ENCODE assay signal across 8 mouse cellular contexts in the genomic region with DNA sequence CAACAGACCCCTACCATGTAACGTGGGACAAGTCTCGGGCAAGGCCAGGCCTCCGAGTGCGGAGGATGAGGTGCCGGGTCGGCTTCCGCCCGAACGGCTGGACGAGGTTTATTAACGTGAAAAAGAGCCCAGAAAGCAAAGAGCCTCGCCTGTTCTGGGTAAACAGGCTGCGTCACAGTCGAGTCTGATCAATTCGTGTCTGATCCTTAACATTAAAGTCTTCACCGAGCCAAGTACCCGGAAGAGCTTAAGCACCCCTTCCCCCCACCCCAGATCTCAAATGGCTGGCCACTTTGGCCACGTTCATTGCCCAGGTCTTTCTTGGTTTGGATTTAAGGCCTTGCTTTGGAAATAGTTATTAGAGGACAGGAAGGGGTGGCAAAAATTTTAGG. TPM values are rescaled to one million over a fixed set of nuclear protein-coding genes. Genes with fewer than 3 reads are reported as not detected.
DNase-seq lines count a peak whose midpoint lies in the region; ATAC-seq and TF ChIP-seq lines count a peak whose summit lies in the region.

No protein-coding gene starts in this region.

- peak overlapping the region; percentile 66 for H3K4me2 ChIP-seq in limb, embryonic 14.5 days (replicated peaks; ENCODE audit: low read depth, low read length, severe bottlenecking)

- under 1% methylated on average over 18 of the region's 18 CpGs for WGBS in cerebellum, adult 2 months
- WGBS in thymus, adult 2 months, result under 1% methylated on average over 18 of the region's 18 CpGs
- under 1% methylated on average over 18 of the region's 18 CpGs for WGBS in limb, embryonic 14.5 days

- H3K4me3 ChIP-seq in cerebellum, adult 2 months (replicated peaks; ENCODE audit: insufficient read depth, low read depth, low read length), result peak overlapping the region; percentile 60
- H3K4me3 ChIP-seq in thymus, adult 2 months (ENCODE audit: control insufficient read depth, insufficient read depth, low read length), result peak overlapping the region; percentile 96
- H3K4me3 ChIP-seq in limb, embryonic 14.5 days (replicated peaks; ENCODE audit: low read length), result peak overlapping the region; percentile 98

- no peaks in the 10 kb centered on the region for H3K9me3 ChIP-seq in limb, embryonic 14.5 days (ENCODE audit: control insufficient read depth, low read length)

- peak overlapping the region; percentile 99 for H3K9ac ChIP-seq in limb, embryonic 14.5 days (ENCODE audit: low read depth, low read length, severe bottlenecking)

- ATAC-seq in limb, embryonic 14.5 days (ENCODE audit: low FRiP score, low read depth), result no peak

- DNase-seq in cerebellum, adult 2 months, result no peak
- DNase-seq in cerebellum, adult 11 months, result no peak
- no peak for DNase-seq in thymus, adult 2 months
- no peak for DNase-seq in thymus, postnatal 4 days
- DNase-seq in limb, embryonic 14.5 days (ENCODE audit: low spot score), result no peak
- DNase-seq in layer of hippocampus, postnatal 14 days (ENCODE audit: low spot score in 2 of 2), result no peak
- no peak for DNase-seq in frontal cortex, postnatal 36 days (ENCODE audit: low spot score in 2 of 2)
- no peak for DNase-seq in layer of hippocampus, adult 11-12 months (ENCODE audit: low spot score)

- no peak for TF ChIP-seq POLR2A in cerebellum, adult 2 months (IDR thresholded peaks at IDR 0.05; ENCODE audit: borderline replicate concordance, insufficient read depth, low read length)
- no peak for TF ChIP-seq POLR2A in thymus, adult 2 months (IDR thresholded peaks at IDR 0.05; ENCODE audit: control insufficient read depth, extremely low read depth, insufficient read depth, low read length, poor library complexity)
- TF ChIP-seq POLR2A in limb, embryonic 14.5 days (IDR thresholded peaks at IDR 0.05; ENCODE audit: borderline replicate concordance, extremely low read depth, insufficient read depth, insufficient read length), result no peak

- TF ChIP-seq CTCF in cerebellum, adult 2 months (IDR thresholded peaks at IDR 0.05; ENCODE audit: borderline replicate concordance, insufficient read depth, low read depth, low read length), result no peak
- no peak for TF ChIP-seq CTCF in thymus, adult 2 months (IDR thresholded peaks at IDR 0.05; ENCODE audit: borderline replicate concordance, control insufficient read depth, extremely low read depth, insufficient read depth, low read length, poor library complexity)

- H3K27me3 ChIP-seq in cerebellum, adult 2 months (ENCODE audit: control insufficient read depth, insufficient read depth, low read length), result no peaks in the 10 kb centered on the region
- no peaks in the 10 kb centered on the region for H3K27me3 ChIP-seq in thymus, adult 2 months (ENCODE audit: control insufficient read depth, insufficient read depth, low read length)
- H3K27me3 ChIP-seq in limb, embryonic 14.5 days (ENCODE audit: control insufficient read depth, insufficient read depth, low read length), result no peaks in the 10 kb centered on the region

- H3K36me3 ChIP-seq in thymus, adult 2 months (ENCODE audit: control insufficient read depth, insufficient read depth, low read length), result peaks cover 30% of the 10 kb centered on the region
- H3K36me3 ChIP-seq in limb, embryonic 14.5 days (ENCODE audit: control insufficient read depth, insufficient read depth, low read length), result peaks cover 35% of the 10 kb centered on the region

- peak overlapping the region; percentile 44 for H3K27ac ChIP-seq in cerebellum, adult 2 months (ENCODE audit: insufficient read depth, low read length)
- no peak overlapping the region for H3K27ac ChIP-seq in thymus, adult 2 months (ENCODE audit: control insufficient read depth, insufficient read depth, low read length)
- peak overlapping the region; percentile 91 for H3K27ac ChIP-seq in limb, embryonic 14.5 days (replicated peaks; ENCODE audit: low read depth, low read length)

- H3K4me1 ChIP-seq in cerebellum, adult 2 months (ENCODE audit: control insufficient read depth, insufficient read depth, low read length), result 0 out of 2 replicates have a peak, but pooled peaks cover 2% of the 10 kb centered on the region
- peaks cover 11% of the 10 kb centered on the region for H3K4me1 ChIP-seq in thymus, adult 2 months (replicated peaks; ENCODE audit: control insufficient read depth, insufficient read depth, low read length)
- peaks cover 15% of the 10 kb centered on the region for H3K4me1 ChIP-seq in limb, embryonic 14.5 days (ENCODE audit: control insufficient read depth, insufficient read depth, low read length)

RNA-seq across cellular contexts. Expression of gene Rpl19, which starts 0.8 kb away (rescaled TPM):
- 746 and 786 TPM in 2 replicates for polyA plus RNA-seq in cerebellum, adult 2 months (2012; rRNA removed)
- polyA plus RNA-seq in thymus, adult 2 months (2012; rRNA removed), result 1,012 and 1,033 TPM in 2 replicates
- polyA plus RNA-seq in limb, embryonic 14.5 days (2012; rRNA removed), result 1,201 and 1,869 TPM in 2 replicates
- 1,151 and 1,199 TPM in 2 replicates for polyA plus RNA-seq in limb, embryonic 14.5 days (2014; fragmentation: Nextera tagmentation; extraction: Ambion mirVana)
- total RNA-seq in layer of hippocampus, postnatal 14 days (2021), result 100 to 1,000 TPM; 532 to 602 TPM

RNA-seq across cellular contexts. Expression of gene Cacnb1, which starts 4.5 kb away (rescaled TPM):
- polyA plus RNA-seq in cerebellum, adult 2 months (2012; rRNA removed), result 34.6 and 37.5 TPM in 2 replicates
- polyA plus RNA-seq in thymus, adult 2 months (2012; rRNA removed), result 27.1 and 32.9 TPM in 2 replicates
- 51.4 and 54.1 TPM in 2 replicates for polyA plus RNA-seq in limb, embryonic 14.5 days (2012; rRNA removed)
- 20.9 and 21.5 TPM in 2 replicates for polyA plus RNA-seq in limb, embryonic 14.5 days (2014; fragmentation: Nextera tagmentation; extraction: Ambion mirVana)
- 100 to 1,000 TPM; 128 to 131 TPM for total RNA-seq in layer of hippocampus, postnatal 14 days (2021)

RNA-seq across cellular contexts. Expression of gene Stac2, which starts 26.0 kb away (rescaled TPM):
- 31.0 and 37.7 TPM in 2 replicates for polyA plus RNA-seq in cerebellum, adult 2 months (2012; rRNA removed)
- polyA plus RNA-seq in thymus, adult 2 months (2012; rRNA removed), result 0.50 and 0.55 TPM in 2 replicates
- 1.4 and 1.6 TPM in 2 replicates for polyA plus RNA-seq in limb, embryonic 14.5 days (2012; rRNA removed)
- polyA plus RNA-seq in limb, embryonic 14.5 days (2014; fragmentation: Nextera tagmentation; extraction: Ambion mirVana), result 0.70 and 1.0 TPM in 2 replicates
- total RNA-seq in layer of hippocampus, postnatal 14 days (2021), result 10 to 100 TPM; 27.2 to 31.0 TPM

RNA-seq across cellular contexts. Expression of gene Arl5c, which starts 31.3 kb away (rescaled TPM):
- polyA plus RNA-seq in cerebellum, adult 2 months (2012; rRNA removed), result 2.0 and 2.2 TPM in 2 replicates
- 181 and 217 TPM in 2 replicates for polyA plus RNA-seq in thymus, adult 2 months (2012; rRNA removed)
- polyA plus RNA-seq in limb, embryonic 14.5 days (2012; rRNA removed), result 2.4 and 2.7 TPM in 2 replicates
- polyA plus RNA-seq in limb, embryonic 14.5 days (2014; fragmentation: Nextera tagmentation; extraction: Ambion mirVana), result 6.1 and 7.4 TPM in 2 replicates
- total RNA-seq in layer of hippocampus, postnatal 14 days (2021), result 1 to 10 TPM; 1.5 to 1.6 TPM

RNA-seq across cellular contexts. Expression of gene Plxdc1, which starts 41.0 kb away (rescaled TPM):
- polyA plus RNA-seq in cerebellum, adult 2 months (2012; rRNA removed), result 46.2 and 51.5 TPM in 2 replicates
- polyA plus RNA-seq in thymus, adult 2 months (2012; rRNA removed), result 77.5 and 94.1 TPM in 2 replicates
- 1.0 and 1.1 TPM in 2 replicates for polyA plus RNA-seq in limb, embryonic 14.5 days (2012; rRNA removed)
- polyA plus RNA-seq in limb, embryonic 14.5 days (2014; fragmentation: Nextera tagmentation; extraction: Ambion mirVana), result 1.1 and 1.7 TPM in 2 replicates
- 1 to 10 TPM; 7.9 to 9.6 TPM for total RNA-seq in layer of hippocampus, postnatal 14 days (2021)

Comparison
In these comparisons a context has a peak if more than half of its experiments do, and no peak if none do; other contexts are left out.
1. RNA of gene Stac2, which starts 26.0 kb away (polyA plus RNA-seq): 31.0 to 37.7 TPM in cerebellum, adult 2 months; 0.70 to 1.6 TPM in limb, embryonic 14.5 days and 0.50 to 0.55 TPM in thymus, adult 2 months; every median in the first group is over 10 times any median in the second.
2. Peak in every context shown above with its lines, with median percentiles within 50 percentile points of each other: H3K4me3 ChIP-seq.